Mouse (Mus musculus): ENCODE measurements around the gene Aco2.
A peak's percentile ranks its signal among the peaks of the same experiment; 100 is the strongest.

Gene Aco2

DNA sequence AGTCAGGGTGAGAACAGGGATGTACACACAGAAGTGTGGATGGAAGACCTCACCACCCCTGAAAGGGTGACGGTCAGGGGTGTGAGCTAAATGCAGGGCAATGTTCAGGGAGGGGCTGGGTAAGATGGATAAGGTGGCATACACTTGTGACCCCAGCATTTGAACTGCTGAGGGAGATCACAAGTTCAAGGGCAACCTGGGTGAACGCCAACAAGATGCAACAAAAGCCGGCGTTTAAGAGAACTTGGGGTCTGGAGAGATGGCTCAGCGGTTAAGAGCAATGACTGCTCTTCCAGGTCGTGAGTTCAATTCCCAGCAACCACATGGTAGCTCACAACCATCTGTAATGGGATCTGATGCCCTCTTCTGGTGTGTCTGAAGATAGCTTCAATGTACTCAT is 82.6 kb downstream of the Aco2 start:
- DNase-seq = no peak

DNA sequence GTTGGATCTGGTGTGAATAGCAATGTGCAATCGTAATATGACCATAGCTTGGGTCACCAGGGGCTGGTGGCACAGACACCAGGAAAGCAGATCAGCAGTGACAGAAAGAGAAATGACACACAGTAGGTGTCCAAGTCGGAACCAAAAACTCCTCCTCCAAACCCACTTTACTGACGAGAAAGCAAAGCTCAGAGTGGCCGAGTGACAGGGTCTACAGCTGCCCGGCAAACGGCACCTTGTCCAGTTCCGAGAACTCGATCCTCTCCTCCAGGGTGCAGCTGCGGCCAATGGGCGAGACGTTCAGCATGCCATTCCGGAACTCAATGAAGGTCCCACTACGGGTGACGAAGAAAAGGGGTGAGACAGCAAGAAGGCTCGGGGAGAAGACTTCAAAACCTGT is 83.3 kb downstream of the Aco2 start:
- no peak for DNase-seq

DNA sequence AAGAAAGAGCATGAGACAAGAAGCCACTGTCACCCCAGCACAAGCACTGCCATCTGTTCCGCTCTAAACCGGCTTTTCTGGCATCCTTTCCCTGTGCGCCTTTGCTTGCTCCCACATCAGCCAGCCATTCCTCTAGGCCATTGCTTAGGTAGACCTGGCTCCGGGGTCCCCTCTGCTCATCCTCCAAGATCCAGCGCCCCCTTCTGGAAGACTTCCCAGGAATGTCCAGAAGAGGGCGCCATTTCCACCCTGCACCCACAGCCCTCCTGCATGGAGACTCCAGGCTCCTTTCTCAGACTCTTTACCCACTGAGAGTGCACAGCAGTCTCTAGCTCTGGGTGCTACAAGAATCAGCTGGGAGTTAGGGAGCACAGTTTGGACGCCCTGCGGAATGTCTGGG is 84.3 kb downstream of the Aco2 start:
- peak in 1 of 2 experiments; percentile 56 for DNase-seq

DNA sequence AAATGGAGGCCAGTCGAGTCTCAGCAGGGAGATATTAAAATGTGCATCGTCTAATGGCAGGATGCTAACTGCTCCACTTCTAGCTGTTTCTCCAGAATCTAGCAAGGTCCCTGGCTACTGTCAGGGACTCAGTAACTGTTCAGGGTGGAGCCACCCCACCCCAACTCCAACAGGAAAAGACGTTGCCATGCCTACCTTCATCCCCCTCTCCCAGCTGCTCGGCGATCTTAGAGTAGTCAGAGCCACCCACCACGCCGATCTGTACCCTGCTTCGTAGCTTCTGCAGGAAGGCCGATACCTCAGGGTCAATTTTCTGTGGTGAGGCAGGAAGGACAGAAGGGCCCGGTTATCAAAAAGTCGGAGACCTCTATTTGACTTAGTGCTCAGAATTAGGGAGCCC is 85.5 kb downstream of the Aco2 start:
- no peak for DNase-seq

DNA sequence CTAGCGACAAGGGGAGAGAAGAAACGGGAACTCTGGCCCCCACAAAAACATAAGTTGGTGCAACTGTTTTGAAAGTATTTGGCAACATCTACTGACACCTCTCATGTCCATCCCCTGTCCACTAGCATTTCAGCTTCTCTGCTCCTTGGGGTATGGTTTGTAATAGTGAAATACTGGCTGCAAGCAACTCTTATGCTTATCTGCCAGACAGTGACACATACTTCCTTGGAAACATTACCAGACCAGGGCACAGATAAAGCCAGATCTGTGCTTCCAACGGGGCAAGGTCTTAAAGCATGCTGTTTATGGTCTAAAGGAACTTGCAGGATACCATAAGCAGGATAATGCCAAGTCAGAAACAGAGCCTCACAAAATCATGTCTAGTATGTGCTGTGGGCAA is 86.8 kb downstream of the Aco2 start:
- DNase-seq = no peak

DNA sequence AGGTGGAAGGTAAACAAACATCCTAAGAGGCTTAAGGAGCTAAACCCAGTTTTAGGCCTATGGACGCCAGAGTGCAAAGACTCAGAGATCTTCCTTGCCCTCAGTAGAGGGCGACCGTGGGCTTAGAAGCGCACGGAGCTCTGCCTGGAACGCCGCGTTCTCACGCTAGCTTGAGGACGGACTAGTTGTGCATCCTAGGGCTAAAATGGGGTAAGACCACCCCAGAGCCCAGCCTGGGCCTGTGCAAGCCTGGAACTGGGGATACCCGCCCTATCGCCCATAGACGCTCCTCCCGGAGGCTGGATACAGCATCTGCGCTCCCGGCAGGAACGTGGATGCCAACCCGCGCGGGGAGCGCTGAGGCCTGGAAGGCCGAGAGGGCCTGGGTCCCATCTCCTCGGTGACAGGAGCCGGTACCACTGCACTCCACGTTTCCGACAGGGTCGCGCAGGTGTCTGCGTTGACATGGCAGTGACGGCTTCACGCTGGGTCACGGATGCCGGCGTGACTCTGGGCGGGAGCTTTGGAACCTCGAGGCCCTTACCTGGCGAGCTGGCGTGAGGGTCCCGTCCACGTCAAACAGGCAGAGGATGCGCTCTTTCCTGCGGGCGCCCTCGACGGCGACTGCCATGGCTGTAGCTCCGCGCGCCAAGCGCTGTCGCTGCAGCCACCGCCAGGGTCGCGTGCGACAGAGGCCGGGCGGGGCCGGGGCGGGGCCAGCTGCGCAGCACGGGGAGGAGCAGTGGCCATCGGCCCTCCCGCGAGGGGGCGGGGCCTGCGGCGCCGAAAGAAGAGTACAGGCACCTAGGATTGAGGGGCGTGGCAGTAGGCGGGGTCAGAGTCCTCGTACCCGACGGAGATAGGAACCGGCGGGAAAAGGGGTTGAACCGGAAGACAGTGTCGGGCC is 88.3 kb downstream of the Aco2 start, which contains the start of gene Pmm1:
Gene Pmm1 (minus strand): TSS at position 760 of the 907 bp plus-strand sequence.
- peak; percentile 99 to 100 for DNase-seq

DNA sequence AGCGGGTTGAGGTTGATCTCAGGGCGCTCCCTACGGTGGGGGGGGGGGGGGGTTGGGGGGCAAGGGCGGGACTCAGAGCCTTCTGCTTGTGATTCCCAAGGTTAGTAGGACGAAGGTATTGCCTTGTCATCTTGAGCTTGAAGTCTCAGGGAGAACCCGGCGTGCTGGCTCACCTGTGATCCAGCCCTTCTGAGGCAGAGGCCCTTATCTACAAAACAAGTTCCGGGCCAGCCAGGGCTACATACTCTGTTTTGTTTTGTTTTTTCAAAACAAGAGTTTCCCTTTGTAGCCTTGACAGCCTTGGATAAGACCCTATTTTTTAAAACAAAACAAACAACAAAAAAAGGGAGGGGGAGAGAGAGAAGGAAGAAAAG is 89.0 kb downstream of the Aco2 start:
- no peak for DNase-seq

DNA sequence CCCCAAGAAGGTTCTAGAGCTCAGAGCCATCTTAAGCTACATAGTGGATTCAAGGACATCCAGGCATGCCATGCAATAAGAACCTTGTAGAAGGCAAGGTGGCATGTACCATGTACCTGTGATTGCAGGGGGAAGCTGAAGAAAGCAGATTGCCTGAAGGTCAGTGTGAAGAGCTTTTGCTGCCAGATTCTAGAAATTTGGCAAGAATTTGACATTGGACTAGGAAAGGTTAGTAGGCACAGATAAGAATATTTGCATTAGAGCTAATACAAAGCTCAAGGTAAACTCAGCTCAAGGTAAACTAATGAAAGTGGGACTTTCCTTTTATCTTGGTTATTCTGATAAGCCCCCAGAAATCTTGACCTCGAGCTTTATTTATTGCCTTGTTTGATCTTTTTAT is 92.2 kb downstream of the Aco2 start:
- DNase-seq = no peak
